Mouse (Mus musculus): ENCODE measurements at regions not wholly inside any gene's neighbourhood (a gene's known extent, or its start where the extent isn't known, plus 50 kb on each side); places are given as distances from the start of the nearest gene placed in this dataset.

GRCm38 (mm10) chr12:118351421-118351820 is 50.2 kb upstream of the Sp4 start:
- ATAC-seq (ENCODE audit: extremely low read depth, insufficient number of reproducible peaks, low FRiP score, poor library complexity, severe bottlenecking) (no peak), DNase-seq (ENCODE audit: low spot score) (no peak)
- Histone ChIP-seq H3K27me3 (ENCODE audit: insufficient read depth, low read length) (no peaks in the 10 kb centered on the region), H3K4me3 (ENCODE audit: low read depth, low read length) (no peak overlapping the region), H3K4me1 (ENCODE audit: insufficient read depth, low read depth, low read length) (no peaks in the 10 kb centered on the region), H3K36me3 (replicated peaks) (no peaks in the 10 kb centered on the region), H3K9me3 (replicated peaks) (peaks cover 3% of the 10 kb centered on the region; the same call in 1 of the 2 replicates)
- TF ChIP-seq POLR2AphosphoS5 (IDR thresholded peaks at IDR 0.05; ENCODE audit: insufficient replicate concordance, low read depth, low read length) = no peak
- TF ChIP-seq GATA2 (IDR thresholded peaks at IDR 0.05; ENCODE audit: borderline replicate concordance, low read depth, low read length) = no peak
- TF ChIP-seq CTCF (IDR thresholded peaks at IDR 0.05; ENCODE audit: low read depth, low read length) = no peak
- no peak for TF ChIP-seq TAL1 (conservative IDR thresholded peaks at IDR 0.05; ENCODE audit: low read depth, low read length)
- no peak for TF ChIP-seq GATA1 (IDR thresholded peaks at IDR 0.05; ENCODE audit: borderline replicate concordance, low read length)
